Mouse (Mus musculus) midbrain, postnatal 0 days (tissue): ENCODE data around the gene Pced1b. TPM values are rescaled to one million over a fixed set of nuclear protein-coding genes. Genes with fewer than 3 reads are reported as not detected.

Experiments
- ATAC-seq: fragments of 200-750 bp; cut with Nextera tagmentation; 2 replicates; pipeline ENCODE4 v1.8.0; 2017; ENCODE audit warnings: moderate number of reproducible peaks, mild to moderate bottlenecking, moderate TSS enrichment, moderate library complexity; ENCODE audit not compliant: low FRiP score
- DNase-seq: peaks from one replicate; pipeline ENCODE4 v3.0.0-alpha.2; 2015; ENCODE audit warnings: low spot score
- H3K27ac ChIP-seq: fragments of 300-500 bp; sonication (generic); 2 replicates; pipeline ENCODE4 v1.5.1; 2014; ENCODE audit warnings: low read depth, mild to moderate bottlenecking, low read length, mixed read lengths
- H3K27me3 ChIP-seq: fragments of 300-500 bp; sonication (generic); 2 replicates; pipeline ENCODE4 v1.6.1; 2014; ENCODE audit warnings: low read length, control low read depth, mixed read lengths; ENCODE audit not compliant: insufficient read depth
- H3K36me3 ChIP-seq: fragments of 300-500 bp; sonication (generic); 2 replicates; pipeline ENCODE4 v1.6.1; 2014; ENCODE audit warnings: low read length, control low read depth, mixed read lengths; ENCODE audit not compliant: insufficient read depth
- H3K4me1 ChIP-seq: fragments of 300-500 bp; sonication (generic); 2 replicates; pipeline ENCODE4 v1.6.1; 2014; ENCODE audit warnings: mild to moderate bottlenecking, control low read depth, antibody characterized with exemption, low read length, mixed read lengths; ENCODE audit not compliant: insufficient read depth
- H3K4me2 ChIP-seq: fragments of 300-500 bp; sonication (generic); 2 replicates; pipeline ENCODE4 v1.6.1; 2014; ENCODE audit warnings: low read depth, mild to moderate bottlenecking, low read length, mixed read lengths; ENCODE audit not compliant: poor library complexity, severe bottlenecking
- H3K4me3 ChIP-seq: fragments of 300-500 bp; sonication (generic); 2 replicates; pipeline ENCODE4 v1.5.1; 2014; ENCODE audit warnings: low read depth, mild to moderate bottlenecking, low read length, moderate library complexity
- H3K9ac ChIP-seq: fragments of 300-500 bp; sonication (generic); replicated peaks from 2 replicates; pipeline ENCODE4 v1.6.1; 2014; ENCODE audit warnings: mild to moderate bottlenecking, low read length, moderate library complexity, mixed read lengths; ENCODE audit not compliant: poor library complexity, severe bottlenecking
- H3K9me3 ChIP-seq: fragments of 300-500 bp; sonication (generic); 2 replicates; pipeline ENCODE4 v1.6.1; 2016; ENCODE audit warnings: low read length, control low read depth
- CTCF ChIP-seq: IDR thresholded peaks from 2 replicates; pipeline ENCODE4 v1.5.1; 2016; ENCODE audit warnings: antibody characterized with exemption, mild to moderate bottlenecking
- WGBS: fragments of 180-500 bp; shearing (Covaris S2); extraction: QIAGEN DNeasy Blood & Tissue Kit; methylation state at CpG from one replicate; pipeline ENCODE4 v1.1.7; 2014; 5-methylcytosine and 5-hydroxymethylcytosine counted together
- polyA plus RNA-seq: library from polyadenylated mRNA; unstranded; fragments of >200 nt; fragmentation: Nextera tagmentation; extraction: Ambion mirVana; gene quantifications from 2 replicates; pipeline ENCODE4 v1.2.1, GENCODE M21; 2015
- total RNA-seq: library from RNA; depleted of rRNA; stranded (reverse); fragments of >200 nt; gene quantifications from 2 replicates; pipeline ENCODE4 v1.2.3, GENCODE M21; 2014

Pced1b gene
- total and polyA plus RNA-seq, 2 experiments from 2014 or later: 7.0 to 10.4 TPM

DNA sequence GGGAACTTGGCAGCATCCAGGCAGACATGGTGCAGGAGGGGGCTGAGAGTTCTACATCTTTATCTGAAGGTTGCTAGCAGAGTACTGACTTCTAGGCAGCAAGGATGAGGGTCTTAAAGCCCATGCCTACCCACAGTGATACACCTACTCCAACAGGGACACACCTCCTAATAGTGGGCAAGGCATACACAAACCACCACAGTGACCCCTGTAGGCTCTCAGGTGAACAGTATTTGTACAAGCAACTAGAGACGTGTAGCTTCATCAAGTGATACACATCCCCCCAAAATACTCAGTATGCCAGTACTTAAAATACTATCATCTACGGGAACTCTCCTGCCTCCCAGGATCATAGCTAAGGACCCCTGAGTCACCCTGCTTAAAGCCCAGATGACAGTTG lies 164.2 kb downstream of the Pced1b start:
- Histone ChIP-seq H3K27me3 (no peaks in the 10 kb centered on the region), H3K9ac (no peak overlapping the region), H3K9me3 (no peaks in the 10 kb centered on the region), H3K27ac (no peak overlapping the region), H3K4me2 (no peak overlapping the region), H3K4me1 (no peaks in the 10 kb centered on the region; the same call in 1 of the 2 replicates), H3K36me3 (no peaks in the 10 kb centered on the region), H3K4me3 (no peak overlapping the region)
- 86% methylated on average over 2 of the region's 2 CpGs for WGBS
- no peak for TF ChIP-seq CTCF
- ATAC-seq (no peak), DNase-seq (no peak)

DNA sequence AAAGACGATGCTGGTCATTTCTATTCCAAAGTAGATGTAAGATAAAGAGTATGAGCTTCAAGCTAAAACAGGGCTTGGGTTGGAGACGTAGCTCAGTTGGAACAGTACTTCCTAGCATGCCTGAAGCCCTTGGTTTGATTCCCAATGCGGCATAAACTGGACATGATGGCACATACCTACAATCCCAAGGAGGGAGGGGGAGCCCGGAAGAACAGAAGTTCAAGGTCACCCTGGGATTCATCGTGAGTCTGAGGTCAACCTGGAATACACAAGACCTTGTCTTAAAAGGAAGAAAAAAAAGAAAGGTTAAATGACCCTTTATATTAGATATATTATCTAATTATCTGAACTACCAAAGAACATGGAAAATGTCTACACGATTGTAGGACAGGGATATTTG lies 164.8 kb downstream of the Pced1b start:
- no peak overlapping the region for H3K4me3 ChIP-seq
- WGBS: 92% methylated on average over 6 of the region's 6 CpGs
- no peak overlapping the region for H3K9ac ChIP-seq
- no peak overlapping the region for H3K27ac ChIP-seq
- H3K36me3 ChIP-seq: no peaks in the 10 kb centered on the region
- H3K9me3 ChIP-seq: no peaks in the 10 kb centered on the region
- DNase-seq: no peak
- no peak overlapping the region for H3K4me2 ChIP-seq
- no peak for ATAC-seq
- H3K4me1 ChIP-seq: no peaks in the 10 kb centered on the region; the same call in 1 of the 2 replicates
- no peak for TF ChIP-seq CTCF
- no peaks in the 10 kb centered on the region for H3K27me3 ChIP-seq

DNA sequence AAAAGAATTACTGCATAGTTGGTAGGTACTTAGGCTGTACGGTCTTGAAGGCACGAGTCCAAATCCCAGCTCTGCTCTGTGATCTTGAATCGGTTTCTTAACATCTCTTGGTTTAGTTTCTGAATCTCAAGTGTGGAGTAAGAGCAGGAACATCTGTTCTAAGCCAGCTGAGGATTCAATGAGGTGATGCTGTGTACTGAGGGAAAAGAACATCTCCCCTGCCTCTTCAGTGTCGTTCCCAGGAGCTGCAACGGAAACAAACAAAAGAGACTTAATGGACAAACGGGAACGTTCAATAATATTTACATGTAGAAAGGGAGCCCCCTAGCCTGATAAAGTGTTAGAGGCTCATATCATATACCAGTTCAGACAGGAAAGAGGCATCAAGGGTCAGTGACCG lies 165.4 kb downstream of the Pced1b start:
- H3K27ac ChIP-seq: no peak overlapping the region
- H3K4me3 ChIP-seq: no peak overlapping the region
- DNase-seq (no peak), ATAC-seq (no peak)
- WGBS: 95% methylated on average over 8 of the region's 8 CpGs
- TF ChIP-seq CTCF: no peak
- no peaks in the 10 kb centered on the region for H3K36me3 ChIP-seq
- no peak overlapping the region for H3K9ac ChIP-seq
- H3K4me1 ChIP-seq: no peaks in the 10 kb centered on the region; the same call in 1 of the 2 replicates
- H3K27me3 ChIP-seq: no peaks in the 10 kb centered on the region
- no peaks in the 10 kb centered on the region for H3K9me3 ChIP-seq
- no peak overlapping the region for H3K4me2 ChIP-seq

DNA sequence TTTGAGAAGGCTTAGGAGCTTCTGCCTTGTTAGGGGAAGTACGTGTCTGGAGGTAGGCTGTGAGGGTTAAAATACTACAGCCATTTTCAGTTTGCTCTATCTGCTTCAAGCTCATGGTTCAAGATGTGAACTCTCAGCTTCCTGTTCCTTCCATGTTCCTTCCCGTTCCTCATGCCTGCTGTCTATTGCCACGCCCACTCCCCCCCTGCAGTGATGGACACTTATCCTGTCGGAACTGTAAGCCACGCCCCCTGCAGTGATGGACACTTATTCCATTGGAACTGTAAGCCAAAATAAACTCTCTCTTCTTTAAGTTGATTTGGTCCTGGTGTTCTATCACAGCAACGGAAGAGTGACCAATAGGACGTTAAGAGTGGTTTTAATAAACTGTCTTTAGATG lies 166.0 kb downstream of the Pced1b start:
- no peak overlapping the region for H3K9ac ChIP-seq
- no peaks in the 10 kb centered on the region for H3K36me3 ChIP-seq
- ATAC-seq (no peak), DNase-seq (no peak)
- H3K4me1 ChIP-seq: no peaks in the 10 kb centered on the region
- no peak overlapping the region for H3K4me3 ChIP-seq
- H3K4me2 ChIP-seq: no peak overlapping the region
- no peak for TF ChIP-seq CTCF
- WGBS: 80% methylated on average over 7 of the region's 7 CpGs
- no peak overlapping the region for H3K27ac ChIP-seq
- no peaks in the 10 kb centered on the region for H3K27me3 ChIP-seq
- H3K9me3 ChIP-seq: no peaks in the 10 kb centered on the region

DNA sequence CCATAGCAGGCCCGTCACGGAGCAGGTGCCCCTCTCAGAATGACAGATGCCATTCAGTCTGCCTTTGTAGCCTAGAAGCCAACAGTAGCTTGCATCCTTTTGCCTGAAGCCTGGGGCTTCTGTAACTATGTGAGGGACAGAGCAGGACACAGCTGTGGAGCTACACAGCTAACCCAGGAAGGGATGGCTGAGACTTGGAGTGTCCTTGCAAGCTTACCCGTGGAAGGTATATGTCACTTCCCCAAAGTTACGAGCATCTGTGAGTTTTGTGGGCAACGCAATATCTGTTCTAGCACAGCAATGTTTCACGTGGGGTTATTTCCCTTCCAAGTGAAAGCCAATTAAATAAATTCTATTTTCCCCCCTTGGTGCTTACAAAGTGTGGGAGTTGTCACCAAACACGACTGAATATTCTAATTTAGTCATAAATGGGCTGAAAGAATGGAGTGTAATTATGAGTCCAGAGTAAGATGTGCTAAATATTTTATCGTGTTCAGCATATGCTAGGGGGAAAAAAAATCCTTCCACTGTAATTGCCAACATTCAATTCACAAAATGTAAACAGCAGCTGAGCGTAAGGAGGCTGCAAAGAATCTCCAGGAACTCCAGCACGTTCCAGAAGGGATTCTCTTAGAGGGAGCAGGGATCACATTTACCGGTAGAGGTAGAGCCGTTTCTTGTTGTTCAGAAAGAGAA lies 168.0 kb downstream of the Pced1b start:
- DNase-seq (no peak), ATAC-seq (no peak)
- 70% methylated on average over 12 of the region's 12 CpGs for WGBS
- Histone ChIP-seq H3K4me1 (no peaks in the 10 kb centered on the region), H3K9ac (no peak overlapping the region), H3K36me3 (no peaks in the 10 kb centered on the region), H3K4me3 (no peak overlapping the region), H3K9me3 (no peaks in the 10 kb centered on the region), H3K4me2 (no peak overlapping the region), H3K27ac (no peak overlapping the region), H3K27me3 (no peaks in the 10 kb centered on the region)
- no peak for TF ChIP-seq CTCF

DNA sequence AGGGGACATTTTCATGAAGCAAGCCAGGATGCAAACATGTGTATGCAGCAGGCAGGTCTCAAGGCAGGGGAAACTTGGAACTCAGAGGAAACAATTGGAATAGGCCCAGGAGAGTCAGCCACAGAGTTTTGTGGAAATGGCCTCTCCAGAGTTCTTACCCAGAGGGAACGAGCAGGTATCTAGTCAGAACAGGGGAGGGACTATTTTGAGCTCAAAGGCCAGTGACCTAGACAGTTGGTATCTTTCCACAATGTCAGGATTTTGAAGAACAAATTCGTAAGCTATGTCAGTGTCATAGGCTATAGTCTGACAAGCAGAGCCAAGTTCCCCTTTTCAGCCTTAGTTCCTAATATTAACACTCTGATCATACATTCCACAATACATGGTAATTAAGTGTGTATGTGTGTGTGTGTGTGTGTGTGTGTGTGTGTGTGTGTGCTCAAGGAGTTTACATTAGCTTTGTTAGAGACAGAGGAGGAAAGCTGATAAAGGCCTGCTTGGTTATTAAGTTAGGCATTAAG lies 168.6 kb downstream of the Pced1b start:
- H3K36me3 ChIP-seq: no peaks in the 10 kb centered on the region
- H3K27me3 ChIP-seq: no peaks in the 10 kb centered on the region
- no peak overlapping the region for H3K4me2 ChIP-seq
- TF ChIP-seq CTCF: no peak
- no peak overlapping the region for H3K27ac ChIP-seq
- no peak for ATAC-seq
- H3K4me3 ChIP-seq: no peak overlapping the region
- 75% methylated on average over 2 of the region's 2 CpGs for WGBS
- H3K9ac ChIP-seq: no peak overlapping the region
- H3K4me1 ChIP-seq: no peaks in the 10 kb centered on the region
- no peak for DNase-seq
- H3K9me3 ChIP-seq: no peaks in the 10 kb centered on the region
